Mouse (Mus musculus): ENCODE measurements around the gene Ncapd2.

DNA sequence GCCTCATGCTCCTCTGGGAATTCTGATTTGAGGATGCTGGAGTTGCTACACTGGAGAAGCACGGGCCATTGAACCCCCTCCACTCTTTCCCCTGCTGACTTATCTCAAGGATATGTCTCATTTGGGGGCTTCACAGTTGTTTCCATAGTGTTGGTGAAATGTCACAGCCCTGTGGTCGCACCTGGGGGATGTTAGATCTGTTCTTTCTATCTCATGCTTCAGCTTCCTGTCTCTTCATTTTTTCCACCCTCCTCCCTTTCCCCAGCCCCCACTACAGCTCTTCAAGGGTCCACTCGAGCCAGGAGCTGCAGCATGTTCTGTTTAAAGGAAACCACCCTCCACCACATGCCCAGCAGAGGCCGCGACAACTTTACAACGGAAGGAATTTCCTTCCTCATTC is 46.9 kb upstream of the Ncapd2 start:
- TF ChIP-seq HCFC1 (IDR thresholded peaks at IDR 0.05; ENCODE audit: borderline replicate concordance, insufficient read depth, low read length) (no peak), ZC3H11A (IDR thresholded peaks at IDR 0.05; ENCODE audit: borderline replicate concordance, low read depth, low read length) (no peak), MAFK (IDR thresholded peaks at IDR 0.05; ENCODE audit: insufficient read depth, low read depth, low read length) (no peak), ZNF384 (IDR thresholded peaks at IDR 0.05; ENCODE audit: low read depth, low read length) (no peak), CHD2 (IDR thresholded peaks at IDR 0.05; ENCODE audit: low read depth, low read length) (no peak)

Data from ES-E14 (cell line).